Mouse (Mus musculus) ES-E14 (cell line): ENCODE data around the gene Hectd4.

ENCODE experiments used
- CHD2 ChIP-seq: IDR thresholded peaks from 2 replicates; pipeline ENCODE4 v1.6.1; 2014; ENCODE audit warnings: mild to moderate bottlenecking, low read depth, low read length, inconsistent platforms
- MAFK ChIP-seq: IDR thresholded peaks from 2 replicates; pipeline ENCODE4 v1.6.1; 2014; ENCODE audit warnings: mild to moderate bottlenecking, low read depth, low read length, inconsistent platforms; ENCODE audit not compliant: insufficient read depth
- ZC3H11A ChIP-seq: IDR thresholded peaks from 2 replicates; pipeline ENCODE4 v1.6.1; 2012; ENCODE audit warnings: low read depth, mild to moderate bottlenecking, inconsistent platforms, low read length, borderline replicate concordance

GRCm38 (mm10) chr5:121214707-121215106, 5.3 kb upstream of the Hectd4 start:
- TF ChIP-seq ZC3H11A (no peak), MAFK (no peak), CHD2 (no peak)
